Mouse (Mus musculus): Measurements from ENCODE around the gene Tnnt1. TPM values are rescaled to one million over a fixed set of nuclear protein-coding genes. Genes with fewer than 3 reads are reported as not detected.

The Tnnt1 gene
- polyA plus RNA-seq, 1 experiment from 2014 or later = 23.0 TPM

DNA sequence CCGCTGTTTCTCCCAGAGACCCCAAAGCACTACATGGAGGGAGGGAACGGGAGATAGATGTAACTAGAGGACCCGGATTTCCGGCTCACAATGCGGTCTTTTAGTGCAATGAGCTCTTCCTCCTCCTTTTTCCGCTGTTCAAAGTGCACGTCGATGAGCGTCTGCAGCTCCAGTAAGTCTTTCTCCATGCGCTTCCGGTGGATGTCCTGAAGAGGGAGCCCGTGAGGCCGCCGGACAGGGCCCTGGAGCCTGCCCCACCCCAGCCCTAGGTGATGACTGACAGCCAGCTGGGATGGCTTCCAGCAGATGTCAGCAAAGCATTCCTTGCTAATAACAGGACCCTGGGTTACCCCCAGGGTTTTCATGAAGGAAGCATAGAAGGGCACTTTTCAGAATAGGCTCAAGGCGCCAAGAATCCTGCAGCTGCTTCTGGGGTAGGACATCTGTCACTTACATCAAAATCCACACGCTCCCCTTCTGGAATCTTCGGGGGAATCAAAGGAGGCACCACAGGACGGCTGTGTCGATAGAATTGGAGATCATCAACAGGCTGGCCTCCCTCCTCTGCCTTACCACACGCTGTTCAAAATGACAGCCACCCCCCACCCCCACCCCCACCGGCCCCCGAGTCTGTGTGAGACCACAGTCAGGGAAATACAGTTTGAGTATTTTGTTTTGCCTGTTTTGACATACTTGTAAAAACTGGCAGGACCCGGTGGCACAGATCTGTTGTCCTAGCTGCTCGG, 6.1 kb downstream of the Tnnt1 start:
- Histone ChIP-seq H3K4me3 (ENCODE audit: low read length) (peak overlapping the region; percentile 15; the same call in 1 of the 2 replicates), H3K4me2 (ENCODE audit: low read depth, low read length) (peak overlapping the region; percentile 39), H3K27me3 (replicated peaks; ENCODE audit: control insufficient read depth, insufficient read depth, low read length) (no peaks in the 10 kb centered on the region), H3K9me3 (ENCODE audit: control insufficient read depth, low read length) (no peaks in the 10 kb centered on the region), H3K9ac (ENCODE audit: low read depth, low read length) (0 out of 2 replicates have a peak overlapping the region, but pooled peaks have one; percentile 30), H3K4me1 (ENCODE audit: control insufficient read depth, insufficient read depth, low read length) (peaks cover 7% of the 10 kb centered on the region; the same call in 1 of the 2 replicates), H3K27ac (ENCODE audit: low read length) (no peak overlapping the region), H3K36me3 (ENCODE audit: control insufficient read depth, insufficient read depth, low read length) (no peaks in the 10 kb centered on the region)
- WGBS = 17% methylated on average over 24 of the region's 24 CpGs
- peak; percentile 86 for ATAC-seq

DNA sequence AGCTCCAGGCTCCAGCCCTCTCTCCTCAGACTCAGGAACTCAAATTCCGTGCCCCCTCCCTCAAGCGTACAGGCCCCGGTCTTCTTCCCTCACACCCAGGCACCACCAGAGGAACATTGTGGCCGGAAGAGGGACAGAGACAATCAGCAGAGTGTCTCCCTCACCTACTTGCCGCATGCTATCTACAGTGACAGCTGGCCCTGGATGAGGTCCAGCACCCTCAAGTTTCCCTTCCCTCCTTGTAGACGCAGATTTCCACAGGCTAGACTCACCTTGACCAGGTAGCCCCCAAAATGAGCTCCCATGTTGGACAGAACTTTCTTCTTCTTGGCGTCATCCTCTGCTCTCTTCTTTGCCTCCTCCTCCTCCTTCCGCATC, 7.5 kb downstream of the Tnnt1 start:
- no peak overlapping the region for H3K27ac ChIP-seq (ENCODE audit: low read length)
- no peak overlapping the region for H3K4me2 ChIP-seq (ENCODE audit: low read depth, low read length)
- no peak overlapping the region for H3K9ac ChIP-seq (ENCODE audit: low read depth, low read length)
- H3K27me3 ChIP-seq (replicated peaks; ENCODE audit: control insufficient read depth, insufficient read depth, low read length) = no peaks in the 10 kb centered on the region
- ATAC-seq = no peak
- peaks cover 3% of the 10 kb centered on the region; the same call in 1 of the 2 replicates for H3K4me1 ChIP-seq (ENCODE audit: control insufficient read depth, insufficient read depth, low read length)
- no peaks in the 10 kb centered on the region for H3K9me3 ChIP-seq (ENCODE audit: control insufficient read depth, low read length)
- no peaks in the 10 kb centered on the region for H3K36me3 ChIP-seq (ENCODE audit: control insufficient read depth, insufficient read depth, low read length)
- H3K4me3 ChIP-seq (ENCODE audit: low read length) = no peak overlapping the region
- WGBS = 94% methylated on average over 8 of the region's 8 CpGs

DNA sequence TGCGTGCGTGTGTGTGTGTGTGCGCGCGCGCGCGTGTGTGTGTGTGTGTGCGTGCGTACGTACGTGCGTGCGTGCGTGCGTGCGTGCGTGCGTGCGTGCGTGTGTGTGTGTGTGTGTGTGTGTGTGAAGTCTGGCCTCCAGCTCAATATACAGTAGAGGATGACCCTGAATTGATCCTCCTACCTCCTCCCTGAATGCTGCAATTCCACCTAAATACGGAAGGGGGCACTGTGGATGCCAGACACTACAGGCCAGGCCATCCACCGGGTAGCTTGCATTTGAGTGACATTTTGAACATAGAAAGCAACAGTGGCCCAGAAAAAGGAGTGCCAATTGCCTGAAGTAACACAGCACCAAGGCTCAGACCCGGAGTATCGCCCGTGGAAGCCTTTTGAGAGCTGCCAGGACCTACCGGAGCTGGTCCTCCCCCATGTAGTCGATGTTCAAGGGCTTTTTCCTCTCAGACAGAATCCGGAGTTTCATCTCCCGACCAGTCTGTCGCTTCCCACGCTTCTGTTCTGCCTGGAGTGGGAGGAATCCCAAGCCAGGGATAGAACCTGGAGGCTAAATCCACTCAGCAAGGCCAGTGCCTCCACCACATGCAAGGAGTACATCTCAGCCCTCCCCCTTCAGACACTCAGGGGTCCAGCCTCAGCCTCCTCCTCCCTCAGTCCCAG, 8.0 kb downstream of the Tnnt1 start:
- Histone ChIP-seq H3K27me3 (replicated peaks; ENCODE audit: control insufficient read depth, insufficient read depth, low read length) (no peaks in the 10 kb centered on the region), H3K9ac (ENCODE audit: low read depth, low read length) (no peak overlapping the region), H3K4me1 (ENCODE audit: control insufficient read depth, insufficient read depth, low read length) (peaks cover 3% of the 10 kb centered on the region; the same call in 1 of the 2 replicates), H3K9me3 (ENCODE audit: control insufficient read depth, low read length) (no peaks in the 10 kb centered on the region), H3K4me3 (ENCODE audit: low read length) (no peak overlapping the region), H3K4me2 (ENCODE audit: low read depth, low read length) (no peak overlapping the region), H3K36me3 (ENCODE audit: control insufficient read depth, insufficient read depth, low read length) (no peaks in the 10 kb centered on the region), H3K27ac (ENCODE audit: low read length) (no peak overlapping the region)
- ATAC-seq = no peak
- 80% methylated on average over 31 of the region's 32 CpGs for WGBS

DNA sequence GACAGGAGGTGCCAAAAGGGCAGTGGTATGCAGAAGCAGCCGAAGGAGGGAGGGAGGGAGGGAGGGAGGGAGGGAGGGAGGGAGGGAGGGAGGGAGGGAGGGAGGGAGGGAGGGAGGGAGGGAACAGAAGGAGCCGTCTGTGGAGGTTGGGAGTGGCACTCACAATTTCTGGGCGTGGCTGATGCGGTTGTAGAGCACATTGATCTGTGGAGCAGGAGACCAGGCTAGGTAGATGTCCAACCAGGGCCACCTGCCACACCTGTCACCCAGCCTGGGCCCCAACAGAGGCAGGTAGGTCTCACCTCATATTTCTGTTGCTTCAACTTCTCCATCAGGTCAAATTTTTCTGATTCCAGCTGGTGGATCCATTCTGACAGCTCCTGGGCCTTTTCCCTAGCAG, 9.0 kb downstream of the Tnnt1 start:
- H3K9ac ChIP-seq (ENCODE audit: low read depth, low read length) = no peak overlapping the region
- H3K4me2 ChIP-seq (ENCODE audit: low read depth, low read length) = no peak overlapping the region
- H3K36me3 ChIP-seq (ENCODE audit: control insufficient read depth, insufficient read depth, low read length) = no peaks in the 10 kb centered on the region
- peaks cover 5% of the 10 kb centered on the region; the same call in 1 of the 2 replicates for H3K4me1 ChIP-seq (ENCODE audit: control insufficient read depth, insufficient read depth, low read length)
- H3K4me3 ChIP-seq (ENCODE audit: low read length) = no peak overlapping the region
- WGBS = 45% methylated on average over 3 of the region's 4 CpGs
- H3K9me3 ChIP-seq (ENCODE audit: control insufficient read depth, low read length) = no peaks in the 10 kb centered on the region
- no peaks in the 10 kb centered on the region for H3K27me3 ChIP-seq (replicated peaks; ENCODE audit: control insufficient read depth, insufficient read depth, low read length)
- ATAC-seq = no peak
- H3K27ac ChIP-seq (ENCODE audit: low read length) = no peak overlapping the region

DNA sequence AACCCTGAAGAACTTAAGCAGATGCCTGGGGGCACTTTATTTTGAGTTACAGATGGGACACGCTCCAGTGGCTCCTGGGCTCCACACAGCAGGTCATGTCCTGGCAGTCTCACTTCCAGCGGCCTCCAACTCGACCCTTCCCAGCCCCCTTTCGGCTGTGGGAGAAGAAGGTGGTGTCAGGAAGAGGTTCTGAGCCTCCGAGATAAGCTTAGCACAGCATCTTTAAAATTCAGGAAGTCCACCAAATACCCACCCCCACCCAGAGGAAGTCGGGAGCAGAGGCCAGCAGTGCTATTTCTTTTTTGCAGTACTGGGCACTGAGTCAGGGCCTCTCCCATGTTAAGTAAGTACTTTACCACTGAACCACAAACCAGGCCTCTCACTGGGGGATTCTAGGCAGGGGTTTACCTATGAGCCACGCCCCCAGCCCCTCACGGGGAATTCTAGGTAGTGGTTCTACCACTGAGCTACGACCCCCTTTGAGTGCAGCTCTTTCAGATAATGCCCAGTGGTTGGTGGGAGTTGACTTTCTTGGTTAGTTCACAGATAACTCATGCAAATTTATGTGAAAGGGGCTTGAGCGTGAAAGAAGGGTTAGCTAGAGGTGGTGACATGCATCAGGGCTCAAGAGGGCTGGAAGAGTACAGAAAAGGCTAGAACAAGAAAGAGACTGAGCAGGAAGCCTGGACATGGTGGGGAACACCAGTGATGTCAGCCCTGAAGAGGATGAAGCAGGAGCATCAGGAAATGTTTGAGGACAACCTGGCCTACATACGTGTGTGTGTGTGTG, 11.3 kb downstream of the Tnnt1 start:
- 55% methylated on average over 11 of the region's 11 CpGs for WGBS
- no peak overlapping the region for H3K9ac ChIP-seq (ENCODE audit: low read depth, low read length)
- H3K27ac ChIP-seq (ENCODE audit: low read length) = no peak overlapping the region
- no peak overlapping the region for H3K4me2 ChIP-seq (ENCODE audit: low read depth, low read length)
- H3K27me3 ChIP-seq (replicated peaks; ENCODE audit: control insufficient read depth, insufficient read depth, low read length) = no peaks in the 10 kb centered on the region
- H3K4me3 ChIP-seq (ENCODE audit: low read length) = no peak overlapping the region
- H3K4me1 ChIP-seq (ENCODE audit: control insufficient read depth, insufficient read depth, low read length) = peaks cover 12% of the 10 kb centered on the region
- H3K9me3 ChIP-seq (ENCODE audit: control insufficient read depth, low read length) = no peaks in the 10 kb centered on the region
- ATAC-seq = no peak
- H3K36me3 ChIP-seq (ENCODE audit: control insufficient read depth, insufficient read depth, low read length) = no peaks in the 10 kb centered on the region

DNA sequence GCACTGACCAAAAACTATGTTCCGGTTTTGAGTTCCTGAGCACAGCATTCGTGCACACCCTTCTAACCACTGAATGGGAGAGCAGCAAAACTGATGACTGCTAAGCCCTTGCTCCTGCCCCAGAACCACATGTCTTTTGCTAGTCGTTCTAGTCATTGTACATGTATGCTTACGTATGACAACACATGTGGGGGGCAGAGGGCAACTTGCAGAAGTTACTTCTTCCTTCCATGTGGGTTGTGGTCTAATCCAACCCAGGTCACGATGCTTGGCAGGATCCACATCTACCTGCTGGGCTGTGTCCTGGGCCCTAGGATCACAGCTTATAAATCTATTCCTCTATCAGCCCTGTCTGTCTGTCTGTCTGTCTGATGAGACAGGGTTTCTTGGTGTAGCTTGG, 12.3 kb downstream of the Tnnt1 start:
- H3K27ac ChIP-seq (ENCODE audit: low read length) = no peak overlapping the region
- no peak for ATAC-seq

DNA sequence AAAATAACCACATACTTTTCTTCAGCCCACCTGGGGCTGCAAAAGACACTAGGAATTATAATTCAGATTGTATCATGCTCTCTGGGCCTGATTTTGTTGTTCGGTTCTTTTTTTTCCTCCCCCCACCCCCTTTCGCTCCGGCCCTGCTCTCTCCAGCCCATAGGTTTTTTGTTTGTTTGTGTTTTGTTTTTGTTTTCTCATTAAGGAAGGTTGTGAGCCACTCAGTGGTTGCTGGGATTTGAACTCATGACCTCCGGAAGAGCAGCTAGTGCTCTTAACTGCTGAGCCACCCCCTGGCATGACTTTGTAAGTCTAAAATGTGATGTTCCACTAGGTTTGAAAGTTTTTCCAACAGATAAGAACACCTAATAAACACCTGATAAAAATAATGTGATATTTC, 13.1 kb downstream of the Tnnt1 start:
- no peaks in the 10 kb centered on the region for H3K9me3 ChIP-seq (ENCODE audit: control insufficient read depth, low read length)
- no peak overlapping the region for H3K27ac ChIP-seq (ENCODE audit: low read length)
- 78% methylated on average over 4 of the region's 4 CpGs for WGBS
- H3K4me2 ChIP-seq (ENCODE audit: low read depth, low read length) = no peak overlapping the region
- no peaks in the 10 kb centered on the region for H3K36me3 ChIP-seq (ENCODE audit: control insufficient read depth, insufficient read depth, low read length)
- H3K4me1 ChIP-seq (ENCODE audit: control insufficient read depth, insufficient read depth, low read length) = peaks cover 30% of the 10 kb centered on the region
- no peak for ATAC-seq
- H3K9ac ChIP-seq (ENCODE audit: low read depth, low read length) = no peak overlapping the region
- no peak overlapping the region for H3K4me3 ChIP-seq (ENCODE audit: low read length)
- no peaks in the 10 kb centered on the region for H3K27me3 ChIP-seq (replicated peaks; ENCODE audit: control insufficient read depth, insufficient read depth, low read length)

More for the DNA sequence above, 12.3 kb downstream of the Tnnt1 start:
- 82% methylated on average over 5 of the region's 5 CpGs for WGBS
- Histone ChIP-seq H3K4me3 (ENCODE audit: low read length) (no peak overlapping the region), H3K36me3 (ENCODE audit: control insufficient read depth, insufficient read depth, low read length) (no peaks in the 10 kb centered on the region), H3K9me3 (ENCODE audit: control insufficient read depth, low read length) (no peaks in the 10 kb centered on the region), H3K4me1 (ENCODE audit: control insufficient read depth, insufficient read depth, low read length) (peaks cover 22% of the 10 kb centered on the region), H3K27me3 (replicated peaks; ENCODE audit: control insufficient read depth, insufficient read depth, low read length) (no peaks in the 10 kb centered on the region), H3K4me2 (ENCODE audit: low read depth, low read length) (no peak overlapping the region), H3K9ac (ENCODE audit: low read depth, low read length) (no peak overlapping the region)

DNA sequence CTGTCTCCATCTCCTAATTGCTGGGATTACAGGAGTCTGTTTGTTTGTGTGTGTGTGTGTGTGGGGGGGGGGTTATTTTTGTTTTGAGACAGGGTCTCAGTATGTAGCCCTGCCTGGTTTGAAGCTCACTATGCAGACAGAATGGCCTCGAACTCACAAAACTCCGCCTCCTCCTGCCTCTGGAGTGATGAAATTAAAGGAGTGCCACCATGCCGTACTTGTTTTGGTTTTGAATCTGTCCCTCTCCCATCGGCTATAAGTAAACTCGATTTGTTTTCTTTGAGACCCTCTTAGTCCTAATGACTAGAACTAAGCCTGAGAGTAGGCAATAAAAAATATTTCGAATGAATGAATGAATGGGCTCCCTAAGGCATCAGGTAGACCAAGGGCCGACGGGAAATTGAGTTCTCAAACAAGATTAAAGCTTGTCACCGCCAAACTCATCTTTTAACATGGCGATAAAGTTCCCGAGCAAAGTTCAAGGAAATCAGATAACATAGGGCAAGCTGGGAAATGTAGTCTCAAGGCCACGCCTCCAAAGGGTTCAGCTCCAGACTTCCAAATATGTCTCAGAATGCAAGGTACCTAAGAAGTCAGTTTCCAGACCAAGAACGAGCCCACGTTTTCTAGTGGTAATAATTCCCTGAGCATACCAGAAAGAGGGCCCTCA, 13.6 kb downstream of the Tnnt1 start:
- Histone ChIP-seq H3K27me3 (replicated peaks; ENCODE audit: control insufficient read depth, insufficient read depth, low read length) (no peaks in the 10 kb centered on the region), H3K4me1 (ENCODE audit: control insufficient read depth, insufficient read depth, low read length) (peaks cover 35% of the 10 kb centered on the region), H3K36me3 (ENCODE audit: control insufficient read depth, insufficient read depth, low read length) (no peaks in the 10 kb centered on the region), H3K27ac (ENCODE audit: low read length) (0 out of 2 replicates have a peak overlapping the region, but pooled peaks have one; percentile 18), H3K4me3 (ENCODE audit: low read length) (peak overlapping the region; percentile 87), H3K9ac (ENCODE audit: low read depth, low read length) (peak overlapping the region; percentile 83; the same call in 1 of the 2 replicates), H3K4me2 (ENCODE audit: low read depth, low read length) (peak overlapping the region; percentile 59), H3K9me3 (ENCODE audit: control insufficient read depth, low read length) (no peaks in the 10 kb centered on the region)
- peak; percentile 12 for ATAC-seq
- 8% methylated on average over 14 of the region's 14 CpGs for WGBS

Data from intestine, embryonic 16.5 days (tissue).